Mouse (Mus musculus): ENCODE data around the gene March8.
"Not testable (repeated sequence)": the region's sequence is repeated elsewhere in the genome, so short reads cannot be mapped to it uniquely, and the experiment has no call there.

March8 gene

GRCm38 (mm10) chr6:116337835-116338501 lies at the start of gene March8:
TSS of gene March8 (plus strand) at chr6:116338024.
- peak; percentile 94 to 95 for DNase-seq

- DNase-seq, result no peak
Measured at GRCm38 (mm10) chr6:116311411-116311810, 26.4 kb upstream of the March8 start.

GRCm38 (mm10) chr6:116319259-116319658 lies 18.6 kb upstream of the March8 start:
- DNase-seq, result no peak

GRCm38 (mm10) chr6:116326641-116327040 lies 11.2 kb upstream of the March8 start:
- DNase-seq, result no peak

- DNase-seq, result peak; percentile 17 to 24
Measured at GRCm38 (mm10) chr6:116331396-116331795, 6.4 kb upstream of the March8 start.

GRCm38 (mm10) chr6:116337466-116337834 lies 374 bp upstream of the March8 start:
- no peak for DNase-seq

GRCm38 (mm10) chr6:116338520-116338919 lies 696 bp downstream of the March8 start:
- no peak for DNase-seq

- DNase-seq, result no peak
Measured at GRCm38 (mm10) chr6:116339088-116339487, 1.3 kb downstream of the March8 start.

GRCm38 (mm10) chr6:116340521-116340920 lies 2.7 kb downstream of the March8 start:
- DNase-seq, result no peak

GRCm38 (mm10) chr6:116347953-116348352 lies 10.1 kb downstream of the March8 start:
- DNase-seq, result peak; percentile 29 to 41

- no peak for DNase-seq
Measured at GRCm38 (mm10) chr6:116349997-116350396, 12.2 kb downstream of the March8 start.

GRCm38 (mm10) chr6:116350643-116351042 lies 12.8 kb downstream of the March8 start:
- no peak for DNase-seq

GRCm38 (mm10) chr6:116351534-116351933 lies 13.7 kb downstream of the March8 start:
- no peak for DNase-seq

- no peak for DNase-seq
Measured at GRCm38 (mm10) chr6:116353428-116353827, 15.6 kb downstream of the March8 start.

GRCm38 (mm10) chr6:116356311-116356947 lies 18.6 kb downstream of the March8 start:
- DNase-seq, result not testable (repeated sequence)

- DNase-seq, result no peak
Measured at GRCm38 (mm10) chr6:116356948-116357325, 19.1 kb downstream of the March8 start.

GRCm38 (mm10) chr6:116358056-116358455 lies 20.2 kb downstream of the March8 start:
- no peak for DNase-seq

GRCm38 (mm10) chr6:116359256-116359655 lies 21.4 kb downstream of the March8 start:
- no peak for DNase-seq

- DNase-seq, result no peak
Measured at GRCm38 (mm10) chr6:116361463-116361862, 23.6 kb downstream of the March8 start.

GRCm38 (mm10) chr6:116361993-116362392 lies 24.2 kb downstream of the March8 start:
- DNase-seq, result no peak

- DNase-seq, result no peak
Measured at GRCm38 (mm10) chr6:116367971-116368370, 30.1 kb downstream of the March8 start.

- no peak for DNase-seq
Measured at GRCm38 (mm10) chr6:116369811-116370210, 32.0 kb downstream of the March8 start.

GRCm38 (mm10) chr6:116370216-116370976 lies 32.6 kb downstream of the March8 start:
- DNase-seq, result no peak

GRCm38 (mm10) chr6:116371500-116371899 lies 33.7 kb downstream of the March8 start:
- DNase-seq, result no peak
